Mouse (Mus musculus) heart, postnatal 0 days (tissue): ENCODE data around the gene Myo5c.

Experiments
- CTCF ChIP-seq: IDR thresholded peaks from 2 replicates; pipeline ENCODE4 v1.5.1; 2016; ENCODE audit warnings: antibody characterized with exemption, control low read depth, low read depth
- EP300 ChIP-seq: IDR thresholded peaks from 2 replicates; pipeline ENCODE4 v1.6.1; 2016; ENCODE audit warnings: antibody characterized with exemption, low read depth

DNA sequence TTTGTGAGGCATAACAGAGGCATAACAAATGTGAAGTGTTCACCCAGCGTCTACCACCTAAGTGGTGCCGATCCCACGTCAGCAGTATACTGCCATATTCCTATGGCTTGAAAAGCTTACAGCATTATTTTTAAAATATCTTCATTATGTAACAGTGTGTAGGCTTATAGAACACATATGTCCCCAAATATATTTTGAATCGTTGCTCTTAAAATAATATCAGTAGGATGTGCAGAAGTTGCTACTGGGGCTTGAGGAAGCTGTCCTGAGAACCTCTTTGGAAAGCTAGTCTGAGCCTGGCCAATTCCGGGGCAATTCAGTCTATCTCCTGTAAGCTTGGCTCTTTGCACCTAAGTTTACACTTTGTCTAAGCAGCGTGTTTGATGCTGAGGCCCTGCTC lies 16.1 kb downstream of the Myo5c start:
- TF ChIP-seq CTCF: no peak
- no peak for TF ChIP-seq EP300
